Mouse (Mus musculus) E14TG2a.4 (cell line): ENCODE measurements at regions not wholly inside any gene's neighbourhood (a gene's known extent, or its start where the extent isn't known, plus 50 kb on each side); places are given as distances from the start of the nearest gene placed in this dataset.

ENCODE experiments used
- CTCF ChIP-seq: conservative IDR thresholded peaks from 2 replicates; pipeline ENCODE4 v1.5.1; 2014; ENCODE audit warnings: low read length
- NANOG ChIP-seq: IDR thresholded peaks from 2 replicates; pipeline ENCODE4 v1.6.1; 2014; ENCODE audit warnings: borderline replicate concordance, low read length, mixed read lengths
- POU5F1 ChIP-seq: IDR thresholded peaks from 2 replicates; pipeline ENCODE4 v1.6.1; 2014; ENCODE audit warnings: low read length, borderline replicate concordance

GRCm38 (mm10) chr19:14340759-14341158, 257.1 kb downstream of the Tle4 start:
- TF ChIP-seq CTCF, result no peak
- no peak for TF ChIP-seq POU5F1
- no peak for TF ChIP-seq NANOG
